Mouse (Mus musculus): ENCODE results near the gene Reg3d. TPM values are rescaled to one million over a fixed set of nuclear protein-coding genes. Genes with fewer than 3 reads are reported as not detected.
"Not testable (repeated sequence)": the region's sequence is repeated elsewhere in the genome, so short reads cannot be mapped to it uniquely, and the experiment has no call there.

Reg3d gene
- total RNA-seq (2014; rRNA removed) (0.65 TPM in 1 of 2 replicates, not detected in the other), polyA plus RNA-seq (2012; rRNA removed) (not detected in 2 replicates)

DNA sequence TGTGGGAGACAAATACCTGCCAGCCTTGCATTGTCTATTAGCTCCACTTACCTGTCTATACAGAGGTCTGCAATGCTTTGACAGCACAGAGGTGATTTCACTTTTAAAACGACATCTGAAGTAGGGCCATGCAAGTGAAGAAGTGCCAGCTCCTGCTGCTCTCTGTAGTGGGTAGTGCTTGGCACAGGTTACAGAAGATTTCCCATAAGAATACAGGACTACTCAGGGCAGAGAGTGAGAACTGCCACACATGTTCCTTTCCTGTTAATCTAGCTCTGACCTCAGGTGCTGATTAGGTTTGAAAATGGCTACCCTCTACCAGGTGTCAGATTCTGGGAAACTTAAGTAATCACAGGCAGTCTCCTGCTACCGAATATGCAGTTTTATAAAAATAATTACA lies at the start of gene Reg3d:
Gene Reg3d, minus strand, starts transcription at position 101 of the 400 bp plus-strand sequence.
- no peak for DNase-seq (ENCODE audit: extremely low read depth, low read depth, low spot score)
- 54% methylated on average over 2 of the region's 2 CpGs for WGBS

GRCm38 (mm10) chr6:78425497-78425896 lies 46.8 kb upstream of the Reg3d start:
- no peaks in the 10 kb centered on the region for H3K79me2 ChIP-seq (ENCODE audit: control insufficient read depth, insufficient read depth, low read length)
- no peak for TF ChIP-seq POLR2A (IDR thresholded peaks at IDR 0.05; ENCODE audit: extremely low read depth, insufficient read depth, low read length)
- no peak for TF ChIP-seq CTCF (IDR thresholded peaks at IDR 0.05; ENCODE audit: low read depth, low read length)
- no peaks in the 10 kb centered on the region for H3K27me3 ChIP-seq (ENCODE audit: control insufficient read depth, insufficient read depth, low read length)
- no peak overlapping the region for H3K4me3 ChIP-seq (ENCODE audit: insufficient read depth, low read depth, low read length)
- H3K27ac ChIP-seq (replicated peaks; ENCODE audit: insufficient read depth, low read depth, low read length): no peak overlapping the region
- peak; percentile 0 for DNase-seq (ENCODE audit: extremely low read depth, low read depth, low spot score)
- no peak overlapping the region for H3K9ac ChIP-seq (ENCODE audit: low read depth, low read length)
- 75% methylated on average over 3 of the region's 3 CpGs for WGBS
- H3K36me3 ChIP-seq (ENCODE audit: control insufficient read depth, insufficient read depth, low read length): no peaks in the 10 kb centered on the region
- H3K4me1 ChIP-seq (ENCODE audit: control insufficient read depth, insufficient read depth, low read length): no peaks in the 10 kb centered on the region

More for the DNA sequence above, at the start of gene Reg3d:
- Histone ChIP-seq H3K36me3 (ENCODE audit: control insufficient read depth, insufficient read depth, low read length) (no peaks in the 10 kb centered on the region), H3K27me3 (ENCODE audit: control insufficient read depth, insufficient read depth, low read length) (no peaks in the 10 kb centered on the region), H3K4me1 (ENCODE audit: control insufficient read depth, insufficient read depth, low read length) (no peaks in the 10 kb centered on the region), H3K27ac (replicated peaks; ENCODE audit: insufficient read depth, low read depth, low read length) (no peak within 1 kb of the TSS), H3K9ac (ENCODE audit: low read depth, low read length) (no peak within 1 kb of the TSS), H3K4me3 (ENCODE audit: insufficient read depth, low read depth, low read length) (no peak within 1 kb of the TSS), H3K79me2 (ENCODE audit: control insufficient read depth, insufficient read depth, low read length) (no peaks in the 10 kb centered on the region)
- TF ChIP-seq CTCF (IDR thresholded peaks at IDR 0.05; ENCODE audit: low read depth, low read length): no peak
- no peak for TF ChIP-seq POLR2A (IDR thresholded peaks at IDR 0.05; ENCODE audit: extremely low read depth, insufficient read depth, low read length)

GRCm38 (mm10) chr6:78422411-78422810 lies 43.7 kb upstream of the Reg3d start, which contains the start of gene Reg1:
Gene Reg1 (plus strand): TSS chr6:78422711.
- not testable (repeated sequence) for H3K4me1 ChIP-seq (ENCODE audit: control insufficient read depth, insufficient read depth, low read length); H3K27ac ChIP-seq (replicated peaks; ENCODE audit: insufficient read depth, low read depth, low read length); H3K36me3 ChIP-seq (ENCODE audit: control insufficient read depth, insufficient read depth, low read length); H3K4me3 ChIP-seq (ENCODE audit: insufficient read depth, low read depth, low read length); H3K9ac ChIP-seq (ENCODE audit: low read depth, low read length); DNase-seq (ENCODE audit: extremely low read depth, low read depth, low spot score); H3K27me3 ChIP-seq (ENCODE audit: control insufficient read depth, insufficient read depth, low read length); H3K79me2 ChIP-seq (ENCODE audit: control insufficient read depth, insufficient read depth, low read length)

DNA sequence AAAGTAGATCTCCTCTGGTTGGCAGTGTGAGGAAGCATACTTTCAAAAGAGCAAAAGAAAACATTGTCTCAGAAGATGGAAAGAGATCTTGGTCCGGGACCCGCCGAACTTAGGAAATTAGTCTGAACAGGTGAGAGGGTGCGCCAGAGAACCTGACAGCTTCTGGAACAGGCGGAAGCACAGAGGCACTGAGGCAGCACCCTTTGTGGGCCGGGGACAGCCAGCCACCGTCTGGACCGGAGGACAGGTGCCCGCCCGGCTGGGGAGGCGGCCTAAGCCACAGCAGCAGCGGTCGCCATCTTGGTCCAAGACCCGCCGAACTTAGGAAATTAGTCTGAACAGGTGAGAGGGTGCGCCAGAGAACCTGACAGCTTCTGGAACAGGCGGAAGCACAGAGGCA lies 16.7 kb upstream of the Reg3d start, which contains the start of gene Reg2:
Gene Reg2, plus strand, starts transcription at position 301 of the 400 bp plus-strand sequence.
- not testable (repeated sequence) for H3K27me3 ChIP-seq (ENCODE audit: control insufficient read depth, insufficient read depth, low read length); H3K9ac ChIP-seq (ENCODE audit: low read depth, low read length); DNase-seq (ENCODE audit: extremely low read depth, low read depth, low spot score); H3K79me2 ChIP-seq (ENCODE audit: control insufficient read depth, insufficient read depth, low read length); H3K27ac ChIP-seq (replicated peaks; ENCODE audit: insufficient read depth, low read depth, low read length); H3K36me3 ChIP-seq (ENCODE audit: control insufficient read depth, insufficient read depth, low read length); H3K4me1 ChIP-seq (ENCODE audit: control insufficient read depth, insufficient read depth, low read length); H3K4me3 ChIP-seq (ENCODE audit: insufficient read depth, low read depth, low read length)
- WGBS: 95% methylated on average over 4 of the region's 17 CpGs

GRCm38 (mm10) chr6:78385609-78386008 lies 6.9 kb upstream of the Reg3d start:
- Histone ChIP-seq H3K4me3 (ENCODE audit: insufficient read depth, low read depth, low read length) (no peak overlapping the region), H3K9ac (ENCODE audit: low read depth, low read length) (no peak overlapping the region), H3K79me2 (ENCODE audit: control insufficient read depth, insufficient read depth, low read length) (no peaks in the 10 kb centered on the region), H3K27ac (replicated peaks; ENCODE audit: insufficient read depth, low read depth, low read length) (no peak overlapping the region), H3K36me3 (ENCODE audit: control insufficient read depth, insufficient read depth, low read length) (no peaks in the 10 kb centered on the region), H3K27me3 (ENCODE audit: control insufficient read depth, insufficient read depth, low read length) (no peaks in the 10 kb centered on the region), H3K4me1 (ENCODE audit: control insufficient read depth, insufficient read depth, low read length) (no peaks in the 10 kb centered on the region)
- no peak for TF ChIP-seq POLR2A (IDR thresholded peaks at IDR 0.05; ENCODE audit: extremely low read depth, insufficient read depth, low read length)
- TF ChIP-seq CTCF (IDR thresholded peaks at IDR 0.05; ENCODE audit: low read depth, low read length): no peak
- WGBS: 83% methylated on average over 3 of the region's 3 CpGs
- DNase-seq (ENCODE audit: extremely low read depth, low read depth, low spot score): no peak

GRCm38 (mm10) chr6:78380409-78380808 lies 1.7 kb upstream of the Reg3d start, which contains the start of gene Reg3a:
Gene Reg3a (plus strand): TSS chr6:78380709.
- Histone ChIP-seq H3K4me1 (ENCODE audit: control insufficient read depth, insufficient read depth, low read length) (no peaks in the 10 kb centered on the region), H3K4me3 (ENCODE audit: insufficient read depth, low read depth, low read length) (no peak within 1 kb of the TSS), H3K9ac (ENCODE audit: low read depth, low read length) (no peak within 1 kb of the TSS), H3K27me3 (ENCODE audit: control insufficient read depth, insufficient read depth, low read length) (no peaks in the 10 kb centered on the region), H3K36me3 (ENCODE audit: control insufficient read depth, insufficient read depth, low read length) (no peaks in the 10 kb centered on the region), H3K27ac (replicated peaks; ENCODE audit: insufficient read depth, low read depth, low read length) (no peak within 1 kb of the TSS), H3K79me2 (ENCODE audit: control insufficient read depth, insufficient read depth, low read length) (no peaks in the 10 kb centered on the region)
- no peak for DNase-seq (ENCODE audit: extremely low read depth, low read depth, low spot score)
- no peak for TF ChIP-seq POLR2A (IDR thresholded peaks at IDR 0.05; ENCODE audit: extremely low read depth, insufficient read depth, low read length)
- no peak for TF ChIP-seq CTCF (IDR thresholded peaks at IDR 0.05; ENCODE audit: low read depth, low read length)

Data from liver, adult 2 months (tissue).